Mouse (Mus musculus): ENCODE data around the gene Rab6b.

Gene Rab6b

GRCm38 (mm10) chr9:103212654-103213420 lies 101.2 kb downstream of the Rab6b start:
- no peak for DNase-seq

- DNase-seq = no peak
These were observed 102.0 kb downstream of the Rab6b start for GRCm38 (mm10) chr9:103213631-103214030.

GRCm38 (mm10) chr9:103214281-103214680 lies 102.7 kb downstream of the Rab6b start:
- DNase-seq = no peak

- DNase-seq = no peak
These were observed 113.1 kb downstream of the Rab6b start for GRCm38 (mm10) chr9:103224721-103225120.

- DNase-seq = peak; percentile 40 to 46
These were observed 113.9 kb downstream of the Rab6b start for GRCm38 (mm10) chr9:103225464-103225863.

- no peak for DNase-seq
These were observed 115.2 kb downstream of the Rab6b start for GRCm38 (mm10) chr9:103226806-103227205.

GRCm38 (mm10) chr9:103227760-103228159 lies 116.2 kb downstream of the Rab6b start:
- no peak for DNase-seq

GRCm38 (mm10) chr9:103228370-103229003 lies 116.9 kb downstream of the Rab6b start:
- no peak for DNase-seq

GRCm38 (mm10) chr9:103229037-103229867 lies 117.7 kb downstream of the Rab6b start:
- no peak for DNase-seq

GRCm38 (mm10) chr9:103230151-103230951 lies 118.8 kb downstream of the Rab6b start, which contains the start of the genes Gm20425 and Trf:
TSS of gene Gm20425 (minus strand) at chr9:103230307.
TSS of gene Trf (minus strand) at chr9:103230444.
- peak; percentile 21 to 31 for DNase-seq

GRCm38 (mm10) chr9:103232232-103233005 lies 120.8 kb downstream of the Rab6b start:
- no peak for DNase-seq

- DNase-seq = no peak
These were observed 121.4 kb downstream of the Rab6b start for GRCm38 (mm10) chr9:103233006-103233395.

- DNase-seq = no peak
These were observed 122.5 kb downstream of the Rab6b start for GRCm38 (mm10) chr9:103234059-103234458.

GRCm38 (mm10) chr9:103234565-103235165 lies 123.1 kb downstream of the Rab6b start:
- DNase-seq = no peak

Measured in B cell, adult 2 months (primary cell).